Mouse (Mus musculus): ENCODE results near the gene Acvrl1.
"Not testable (repeated sequence)": the region's sequence is repeated elsewhere in the genome, so short reads cannot be mapped to it uniquely, and the experiment has no call there.

Acvrl1 gene

GRCm38 (mm10) chr15:101113176-101113575, 15.1 kb upstream of the Acvrl1 start:
- DNase-seq, result no peak

GRCm38 (mm10) chr15:101113778-101114177, 14.5 kb upstream of the Acvrl1 start:
- not testable (repeated sequence) for DNase-seq

- DNase-seq, result no peak
Measured at GRCm38 (mm10) chr15:101115511-101116110, 12.7 kb upstream of the Acvrl1 start, which contains the start of gene Ankrd33. TSS of gene Ankrd33 (plus strand) at chr15:101115755.

GRCm38 (mm10) chr15:101118399-101119125, 9.8 kb upstream of the Acvrl1 start:
- no peak for DNase-seq

- DNase-seq, result no peak
Measured at GRCm38 (mm10) chr15:101121411-101122289, 6.7 kb upstream of the Acvrl1 start.

- DNase-seq, result no peak
Measured at GRCm38 (mm10) chr15:101122290-101122589, 6.1 kb upstream of the Acvrl1 start.

- no peak for DNase-seq
Measured at GRCm38 (mm10) chr15:101123202-101123601, 5.1 kb upstream of the Acvrl1 start.

- DNase-seq, result no peak
Measured at GRCm38 (mm10) chr15:101125561-101125960, 2.8 kb upstream of the Acvrl1 start.

- no peak for DNase-seq
Measured at GRCm38 (mm10) chr15:101126876-101127544, 1.3 kb upstream of the Acvrl1 start.

- no peak for DNase-seq
Measured at GRCm38 (mm10) chr15:101129412-101129811, 1.1 kb downstream of the Acvrl1 start.

GRCm38 (mm10) chr15:101131498-101131897, 3.2 kb downstream of the Acvrl1 start:
- DNase-seq, result no peak

GRCm38 (mm10) chr15:101132041-101132440, 3.7 kb downstream of the Acvrl1 start:
- no peak for DNase-seq

GRCm38 (mm10) chr15:101132761-101133160, 4.4 kb downstream of the Acvrl1 start:
- DNase-seq, result no peak

GRCm38 (mm10) chr15:101133993-101134704, 5.8 kb downstream of the Acvrl1 start:
- no peak for DNase-seq

GRCm38 (mm10) chr15:101135405-101135804, 7.1 kb downstream of the Acvrl1 start:
- DNase-seq, result no peak

GRCm38 (mm10) chr15:101137455-101137854, 9.1 kb downstream of the Acvrl1 start:
- DNase-seq, result no peak

- DNase-seq, result no peak
Measured at GRCm38 (mm10) chr15:101138675-101139074, 10.4 kb downstream of the Acvrl1 start.

- DNase-seq, result no peak
Measured at GRCm38 (mm10) chr15:101139885-101140284, 11.6 kb downstream of the Acvrl1 start.

GRCm38 (mm10) chr15:101140587-101140986, 12.3 kb downstream of the Acvrl1 start:
- no peak for DNase-seq

GRCm38 (mm10) chr15:101141061-101141541, 12.8 kb downstream of the Acvrl1 start:
- DNase-seq, result no peak

GRCm38 (mm10) chr15:101142672-101143071, 14.3 kb downstream of the Acvrl1 start:
- no peak for DNase-seq

- peak; percentile 52 for DNase-seq
Measured at GRCm38 (mm10) chr15:101143494-101143893, 15.2 kb downstream of the Acvrl1 start.
